ENCODE assay signal across 17 mouse cellular contexts in the genomic region with DNA sequence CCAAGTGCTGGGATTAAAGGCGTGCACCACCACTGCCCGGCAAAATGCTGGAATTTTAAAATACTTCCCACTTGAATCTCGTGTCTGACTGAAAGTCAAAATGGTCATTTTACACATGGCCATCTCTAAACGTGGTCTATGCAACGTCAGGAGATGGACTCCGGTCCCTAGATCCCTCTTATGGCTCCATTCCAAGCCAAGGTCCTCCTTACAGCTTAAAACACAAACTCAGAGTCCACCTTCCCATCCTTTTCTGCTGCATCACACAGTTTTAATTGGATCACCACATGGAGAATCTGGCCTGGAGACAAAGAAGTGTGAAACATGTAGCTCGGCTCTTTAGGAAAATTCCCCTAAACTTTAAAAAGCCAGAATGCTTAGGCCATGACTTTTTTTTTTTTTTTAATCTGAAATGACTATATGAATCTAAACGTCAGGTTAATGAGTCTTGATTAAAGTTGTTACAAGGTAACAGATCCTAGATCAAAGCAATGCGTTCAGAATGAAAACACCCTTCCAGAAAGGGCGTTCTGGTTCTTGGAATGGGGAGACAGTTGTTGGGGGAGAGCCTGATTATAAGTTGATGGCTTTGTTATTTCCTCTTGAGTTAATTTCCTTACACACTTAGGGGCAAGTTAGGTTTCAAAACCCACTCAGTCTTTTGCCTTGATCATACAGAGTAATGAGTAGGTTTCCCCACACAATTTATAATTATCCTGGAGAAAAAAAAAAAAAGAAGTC. TPM values are rescaled to one million over a fixed set of nuclear protein-coding genes. Genes with fewer than 3 reads are reported as not detected.
DNase-seq lines count a peak whose midpoint lies in the region; ATAC-seq and TF ChIP-seq lines count a peak whose summit lies in the region.
"Had no signal": no experiment of that assay in that cellular context is flagged by ENCODE, and none has a peak within 500 bp of the region (broad histone marks: within the 10 kb centered on the region; RNA-seq: fewer than 3 reads in every experiment).

No protein-coding gene starts in this region.

- no peaks in the 10 kb centered on the region for H3K27me3 ChIP-seq in heart, embryonic 11.5 days (ENCODE audit: control insufficient read depth, insufficient read depth, low read length)
- no peaks in the 10 kb centered on the region for H3K27me3 ChIP-seq in heart, embryonic 12.5 days (replicated peaks)
- H3K27me3 ChIP-seq in liver, embryonic 11.5 days (replicated peaks; ENCODE audit: control insufficient read depth, insufficient read depth, low read length) = no peaks in the 10 kb centered on the region
- no peaks in the 10 kb centered on the region for H3K27me3 ChIP-seq in forebrain, postnatal 0 days (ENCODE audit: insufficient read depth, low read length)
- no peaks in the 10 kb centered on the region for H3K27me3 ChIP-seq in hindbrain, embryonic 13.5 days
- H3K27me3 ChIP-seq: forebrain, embryonic 12.5 days; midbrain, embryonic 13.5 days had no signal

- no peak for ATAC-seq in heart, embryonic 11.5 days (replicated peaks; ENCODE audit: insufficient number of reproducible peaks, low FRiP score, low TSS enrichment)
- no peak for ATAC-seq in heart, embryonic 12.5 days (ENCODE audit: insufficient number of reproducible peaks, low FRiP score)
- no peak for ATAC-seq in liver, embryonic 11.5 days (replicated peaks; ENCODE audit: low FRiP score)
- no peak for ATAC-seq in forebrain, postnatal 0 days
- no peak for ATAC-seq in hindbrain, embryonic 13.5 days (ENCODE audit: low FRiP score)
- ATAC-seq: hindbrain, postnatal 0 days; midbrain, embryonic 13.5 days had no signal

- WGBS in heart, embryonic 11.5 days (ENCODE audit: insufficient replicate concordance) = 80% methylated on average over 10 of the region's 10 CpGs
- 78% methylated on average over 10 of the region's 10 CpGs for WGBS in heart, embryonic 12.5 days
- WGBS in liver, embryonic 11.5 days = 77% methylated on average over 10 of the region's 10 CpGs
- 72% methylated on average over 10 of the region's 10 CpGs for WGBS in forebrain, postnatal 0 days
- WGBS in hindbrain, embryonic 13.5 days = 93% methylated on average over 10 of the region's 10 CpGs

- no peaks in the 10 kb centered on the region for H3K36me3 ChIP-seq in heart, embryonic 11.5 days (ENCODE audit: control insufficient read depth, insufficient read depth, low read length)
- H3K36me3 ChIP-seq in heart, embryonic 12.5 days = no peaks in the 10 kb centered on the region
- H3K36me3 ChIP-seq in liver, embryonic 11.5 days (ENCODE audit: control insufficient read depth, insufficient read depth, low read length) = 0 out of 2 replicates have a peak, but pooled peaks cover under 1% of the 10 kb centered on the region
- no peaks in the 10 kb centered on the region for H3K36me3 ChIP-seq in forebrain, postnatal 0 days (ENCODE audit: insufficient read depth)
- H3K36me3 ChIP-seq in hindbrain, embryonic 13.5 days = no peaks in the 10 kb centered on the region
- H3K36me3 ChIP-seq: forebrain, embryonic 12.5 days; midbrain, embryonic 13.5 days had no signal

- no peak overlapping the region for H3K4me3 ChIP-seq in heart, embryonic 11.5 days (ENCODE audit: low read depth, low read length)
- H3K4me3 ChIP-seq in heart, embryonic 12.5 days = no peak overlapping the region
- no peak overlapping the region for H3K4me3 ChIP-seq in liver, embryonic 11.5 days (ENCODE audit: low read depth, low read length)
- no peak overlapping the region for H3K4me3 ChIP-seq in forebrain, postnatal 0 days (ENCODE audit: low read depth, low read length)
- H3K4me3 ChIP-seq in hindbrain, embryonic 13.5 days = no peak overlapping the region
- H3K4me3 ChIP-seq: forebrain, embryonic 12.5 days; midbrain, embryonic 13.5 days; myocyte had no signal

- no peak overlapping the region for H3K4me2 ChIP-seq in heart, embryonic 11.5 days
- H3K4me2 ChIP-seq in heart, embryonic 12.5 days = no peak overlapping the region
- H3K4me2 ChIP-seq in liver, embryonic 11.5 days = 0 out of 2 replicates have a peak overlapping the region, but pooled peaks have one; percentile 1
- H3K4me2 ChIP-seq in forebrain, postnatal 0 days (ENCODE audit: low read depth) = no peak overlapping the region
- no peak overlapping the region for H3K4me2 ChIP-seq in hindbrain, embryonic 13.5 days
- H3K4me2 ChIP-seq: forebrain, embryonic 12.5 days; midbrain, embryonic 13.5 days had no signal

- no peaks in the 10 kb centered on the region for H3K9me3 ChIP-seq in heart, embryonic 11.5 days (replicated peaks; ENCODE audit: control insufficient read depth, low read length)
- H3K9me3 ChIP-seq in heart, embryonic 12.5 days (replicated peaks) = no peaks in the 10 kb centered on the region
- no peaks in the 10 kb centered on the region for H3K9me3 ChIP-seq in liver, embryonic 11.5 days (ENCODE audit: control insufficient read depth, low read length)
- H3K9me3 ChIP-seq in forebrain, postnatal 0 days (ENCODE audit: low read length) = no peaks in the 10 kb centered on the region
- no peaks in the 10 kb centered on the region for H3K9me3 ChIP-seq in hindbrain, embryonic 13.5 days
- H3K9me3 ChIP-seq: forebrain, embryonic 12.5 days; midbrain, embryonic 13.5 days had no signal

- no peak for TF ChIP-seq CTCF in forebrain, postnatal 0 days (IDR thresholded peaks at IDR 0.05; ENCODE audit: low read depth)

- H3K27ac ChIP-seq in heart, embryonic 11.5 days (ENCODE audit: low read depth, low read length) = peak overlapping the region; percentile 78
- H3K27ac ChIP-seq in heart, embryonic 12.5 days (ENCODE audit: poor library complexity, severe bottlenecking) = no peak overlapping the region
- H3K27ac ChIP-seq in liver, embryonic 11.5 days (ENCODE audit: low read depth, low read length) = peak overlapping the region; percentile 88
- H3K27ac ChIP-seq in forebrain, postnatal 0 days (ENCODE audit: low read depth, low read length) = no peak overlapping the region
- no peak overlapping the region for H3K27ac ChIP-seq in hindbrain, embryonic 13.5 days
- H3K27ac ChIP-seq: forebrain, embryonic 12.5 days; hindbrain, postnatal 0 days; kidney, postnatal 0 days; midbrain, embryonic 13.5 days had no signal

- H3K9ac ChIP-seq in heart, embryonic 11.5 days (ENCODE audit: low read depth, low read length) = no peak overlapping the region
- H3K9ac ChIP-seq in heart, embryonic 12.5 days = no peak overlapping the region
- no peak overlapping the region for H3K9ac ChIP-seq in liver, embryonic 11.5 days (ENCODE audit: low read depth, low read length)
- no peak overlapping the region for H3K9ac ChIP-seq in forebrain, postnatal 0 days
- no peak overlapping the region for H3K9ac ChIP-seq in hindbrain, embryonic 13.5 days
- H3K9ac ChIP-seq: forebrain, embryonic 12.5 days; midbrain, embryonic 13.5 days had no signal

- DNase-seq in liver, embryonic 11.5 days (ENCODE audit: low spot score) = no peak
- no peak for DNase-seq in liver
- peak; percentile 50 to 75 for DNase-seq in kidney, postnatal 36 days
- DNase-seq in forebrain, postnatal 0 days = no peak
- DNase-seq: adrenal gland, postnatal 25 days; cerebellum, postnatal 14 days; embryo, embryonic 11 days; gastrocnemius, postnatal 36 days; thymus, postnatal 4 days had no signal

- H3K4me1 ChIP-seq in heart, embryonic 11.5 days (ENCODE audit: control insufficient read depth, insufficient read depth, low read length) = peaks cover 79% of the 10 kb centered on the region
- peaks cover 84% of the 10 kb centered on the region for H3K4me1 ChIP-seq in heart, embryonic 12.5 days (replicated peaks)
- H3K4me1 ChIP-seq in liver, embryonic 11.5 days (replicated peaks; ENCODE audit: control insufficient read depth, insufficient read depth, low read length) = peaks cover 81% of the 10 kb centered on the region
- H3K4me1 ChIP-seq in forebrain, postnatal 0 days (ENCODE audit: insufficient read depth) = no peaks in the 10 kb centered on the region
- no peaks in the 10 kb centered on the region for H3K4me1 ChIP-seq in hindbrain, embryonic 13.5 days (replicated peaks)
- H3K4me1 ChIP-seq: midbrain, embryonic 13.5 days had no signal

RNA-seq across cellular contexts. Expression of a gene that starts 22.8 kb away (rescaled TPM):
- polyA plus RNA-seq in heart, embryonic 11.5 days (2014; fragmentation: Nextera tagmentation; extraction: Ambion mirVana) = 59.1 and 81.1 TPM in 2 replicates
- polyA plus RNA-seq in heart, embryonic 12.5 days (2016; fragmentation: Nextera tagmentation; extraction: Ambion mirVana) = 97.0 and 99.7 TPM in 2 replicates
- polyA plus RNA-seq in liver, embryonic 11.5 days (2014; fragmentation: Nextera tagmentation; extraction: Ambion mirVana) = 31.3 and 33.4 TPM in 2 replicates
- total RNA-seq in forebrain, postnatal 0 days (2014; rRNA removed) = 2.3 and 3.2 TPM in 2 replicates
- polyA plus RNA-seq in forebrain, postnatal 0 days (2015; fragmentation: Nextera tagmentation; extraction: Ambion mirVana) = 1.3 and 2.0 TPM in 2 replicates
- 2.2 and 2.9 TPM in 2 replicates for polyA plus RNA-seq in hindbrain, embryonic 13.5 days (2015; fragmentation: Nextera tagmentation; extraction: Ambion mirVana)

Comparison
In these comparisons a context has a peak if more than half of its experiments do, and no peak if none do; other contexts are left out.
1. H3K27ac ChIP-seq: peak in heart, embryonic 11.5 days (single experiment) and liver, embryonic 11.5 days (single experiment); none in heart, embryonic 12.5 days (single experiment), forebrain, postnatal 0 days (single experiment) and hindbrain, embryonic 13.5 days (single experiment).
2. DNase-seq: peak in kidney, postnatal 36 days (2 of 2); none in liver, embryonic 11.5 days (single experiment), liver (single experiment) and forebrain, postnatal 0 days (single experiment).